Mouse (Mus musculus) hindbrain, postnatal 0 days (tissue): Measurements from ENCODE around the gene Cacna2d4. TPM values are rescaled to one million over a fixed set of nuclear protein-coding genes. Genes with fewer than 3 reads are reported as not detected.

Source experiments
- ATAC-seq: fragments of 200-750 bp; cut with Nextera tagmentation; 2 replicates; pipeline ENCODE4 v1.8.0; 2017; ENCODE audit warnings: mild to moderate bottlenecking, moderate TSS enrichment, moderate library complexity
- DNase-seq: peaks from one replicate; pipeline ENCODE4 v3.0.0-alpha.2; 2015; ENCODE audit warnings: low spot score
- H3K27ac ChIP-seq: fragments of 300-500 bp; sonication (generic); 2 replicates; pipeline ENCODE4 v1.5.1; 2014; ENCODE audit warnings: mild to moderate bottlenecking
- H3K27me3 ChIP-seq: fragments of 300-500 bp; sonication (generic); 2 replicates; pipeline ENCODE4 v1.6.1; 2014; ENCODE audit warnings: low read length, mixed read lengths; ENCODE audit not compliant: insufficient read depth
- H3K36me3 ChIP-seq: fragments of 300-500 bp; sonication (generic); 2 replicates; pipeline ENCODE4 v1.6.1; 2014; ENCODE audit warnings: low read length, mixed read lengths; ENCODE audit not compliant: insufficient read depth
- H3K4me1 ChIP-seq: fragments of 300-500 bp; sonication (generic); 2 replicates; pipeline ENCODE4 v1.6.1; 2014; ENCODE audit warnings: antibody characterized with exemption, low read length, mixed read lengths; ENCODE audit not compliant: insufficient read depth
- H3K4me2 ChIP-seq: fragments of 300-500 bp; sonication (generic); 2 replicates; pipeline ENCODE4 v1.6.1; 2014; ENCODE audit warnings: low read depth, mild to moderate bottlenecking, low read length, moderate library complexity, mixed read lengths
- H3K4me3 ChIP-seq: fragments of 300-500 bp; sonication (generic); 2 replicates; pipeline ENCODE4 v1.5.1; 2014; ENCODE audit warnings: low read length
- H3K9ac ChIP-seq: fragments of 300-500 bp; sonication (generic); replicated peaks from 2 replicates; pipeline ENCODE4 v1.6.1; 2014; ENCODE audit warnings: mild to moderate bottlenecking, low read length, moderate library complexity, mixed read lengths
- H3K9me3 ChIP-seq: fragments of 300-500 bp; sonication (generic); 2 replicates; pipeline ENCODE4 v1.6.1; 2016; ENCODE audit warnings: low read length, mixed read lengths
- CTCF ChIP-seq: IDR thresholded peaks from 2 replicates; pipeline ENCODE4 v1.5.1; 2016; ENCODE audit warnings: antibody characterized with exemption, control low read depth, low read depth
- WGBS: fragments of 180-500 bp; shearing (Covaris S2); extraction: QIAGEN DNeasy Blood & Tissue Kit; methylation state at CpG from one replicate; pipeline ENCODE4 v1.1.7; 2014; 5-methylcytosine and 5-hydroxymethylcytosine counted together
- polyA plus RNA-seq: library from polyadenylated mRNA; unstranded; fragments of >200 nt; fragmentation: Nextera tagmentation; extraction: Ambion mirVana; gene quantifications from 2 replicates; pipeline ENCODE4 v1.2.1, GENCODE M21; 2015
- total RNA-seq: library from RNA; depleted of rRNA; stranded (reverse); fragments of >200 nt; gene quantifications from 2 replicates; pipeline ENCODE4 v1.2.3, GENCODE M21; 2014; rRNA removed

Gene Cacna2d4
- total and polyA plus RNA-seq, 2 experiments from 2014 or later, result 1.2 to 2.6 TPM

- DNase-seq (no peak), ATAC-seq (no peak)
- H3K4me2 ChIP-seq, result no peak overlapping the region
Observed at GRCm38 (mm10) chr6:119400649-119401048, 164.3 kb downstream of the Cacna2d4 start.

GRCm38 (mm10) chr6:119401545-119402304 lies 165.4 kb downstream of the Cacna2d4 start:
- Histone ChIP-seq H3K36me3 (no peaks in the 10 kb centered on the region), H3K27me3 (no peaks in the 10 kb centered on the region), H3K27ac (no peak overlapping the region), H3K4me3 (no peak overlapping the region), H3K9ac (no peak overlapping the region), H3K4me2 (no peak overlapping the region), H3K9me3 (no peaks in the 10 kb centered on the region), H3K4me1 (no peaks in the 10 kb centered on the region)
- ATAC-seq, result no peak
- DNase-seq, result no peak
- 90% methylated on average over 8 of the region's 8 CpGs for WGBS
- TF ChIP-seq CTCF, result no peak

More at GRCm38 (mm10) chr6:119400649-119401048, 164.3 kb downstream of the Cacna2d4 start:
- no peaks in the 10 kb centered on the region for H3K4me1 ChIP-seq
- no peak overlapping the region for H3K9ac ChIP-seq
- no peaks in the 10 kb centered on the region for H3K9me3 ChIP-seq
- H3K27me3 ChIP-seq, result no peaks in the 10 kb centered on the region
- H3K4me3 ChIP-seq, result no peak overlapping the region
- 88% methylated on average over 3 of the region's 3 CpGs for WGBS
- TF ChIP-seq CTCF, result no peak
- H3K27ac ChIP-seq, result no peak overlapping the region
- no peaks in the 10 kb centered on the region for H3K36me3 ChIP-seq

Other genes starting within 250 kb of the Cacna2d4 start
- gene Dcp1b, start 61.3 kb upstream of the Cacna2d4 start, total RNA-seq, result 14.2 and 15.7 TPM in 2 replicates
- 9.4 and 10.9 TPM in 2 replicates for gene Dcp1b, start 61.3 kb upstream of the Cacna2d4 start, polyA plus RNA-seq
- gene Cacna1c, start 40.1 kb upstream of the Cacna2d4 start, total RNA-seq, result 33.0 and 39.4 TPM in 2 replicates
- gene Cacna1c, start 40.1 kb upstream of the Cacna2d4 start, polyA plus RNA-seq, result 3.7 and 5.1 TPM in 2 replicates
- 37.5 and 44.4 TPM in 2 replicates for gene Lrtm2, start 94.2 kb downstream of the Cacna2d4 start, total RNA-seq
- 15.2 and 16.3 TPM in 2 replicates for gene Lrtm2, start 94.2 kb downstream of the Cacna2d4 start, polyA plus RNA-seq
- 40.9 and 41.8 TPM in 2 replicates for gene Adipor2, start 181.2 kb downstream of the Cacna2d4 start, total RNA-seq
- 30.8 and 32.2 TPM in 2 replicates for gene Adipor2, start 181.2 kb downstream of the Cacna2d4 start, polyA plus RNA-seq
- 51.6 and 57.3 TPM in 2 replicates for gene Fbxl14, start 243.1 kb downstream of the Cacna2d4 start, total RNA-seq
- 2.0 and 2.7 TPM in 2 replicates for gene Fbxl14, start 243.1 kb downstream of the Cacna2d4 start, polyA plus RNA-seq